Mouse (Mus musculus) midbrain, postnatal 0 days (tissue): ENCODE data around the gene Mdc1. TPM values are rescaled to one million over a fixed set of nuclear protein-coding genes. Genes with fewer than 3 reads are reported as not detected.
A peak's percentile ranks its signal among the peaks of the same experiment; 100 is the strongest.

ENCODE experiments used
- ATAC-seq: fragments of 200-750 bp; cut with Nextera tagmentation; 2 replicates; pipeline ENCODE4 v1.8.0; 2017; ENCODE audit warnings: moderate number of reproducible peaks, mild to moderate bottlenecking, moderate TSS enrichment, moderate library complexity; ENCODE audit not compliant: low FRiP score
- DNase-seq: peaks from one replicate; pipeline ENCODE4 v3.0.0-alpha.2; 2015; ENCODE audit warnings: low spot score
- H3K27ac ChIP-seq: fragments of 300-500 bp; sonication (generic); 2 replicates; pipeline ENCODE4 v1.5.1; 2014; ENCODE audit warnings: low read depth, mild to moderate bottlenecking, low read length, mixed read lengths
- H3K27me3 ChIP-seq: fragments of 300-500 bp; sonication (generic); 2 replicates; pipeline ENCODE4 v1.6.1; 2014; ENCODE audit warnings: low read length, control low read depth, mixed read lengths; ENCODE audit not compliant: insufficient read depth
- H3K36me3 ChIP-seq: fragments of 300-500 bp; sonication (generic); 2 replicates; pipeline ENCODE4 v1.6.1; 2014; ENCODE audit warnings: low read length, control low read depth, mixed read lengths; ENCODE audit not compliant: insufficient read depth
- H3K4me1 ChIP-seq: fragments of 300-500 bp; sonication (generic); 2 replicates; pipeline ENCODE4 v1.6.1; 2014; ENCODE audit warnings: mild to moderate bottlenecking, control low read depth, antibody characterized with exemption, low read length, mixed read lengths; ENCODE audit not compliant: insufficient read depth
- H3K4me2 ChIP-seq: fragments of 300-500 bp; sonication (generic); 2 replicates; pipeline ENCODE4 v1.6.1; 2014; ENCODE audit warnings: low read depth, mild to moderate bottlenecking, low read length, mixed read lengths; ENCODE audit not compliant: poor library complexity, severe bottlenecking
- H3K4me3 ChIP-seq: fragments of 300-500 bp; sonication (generic); 2 replicates; pipeline ENCODE4 v1.5.1; 2014; ENCODE audit warnings: low read depth, mild to moderate bottlenecking, low read length, moderate library complexity
- H3K9ac ChIP-seq: fragments of 300-500 bp; sonication (generic); replicated peaks from 2 replicates; pipeline ENCODE4 v1.6.1; 2014; ENCODE audit warnings: mild to moderate bottlenecking, low read length, moderate library complexity, mixed read lengths; ENCODE audit not compliant: poor library complexity, severe bottlenecking
- H3K9me3 ChIP-seq: fragments of 300-500 bp; sonication (generic); 2 replicates; pipeline ENCODE4 v1.6.1; 2016; ENCODE audit warnings: low read length, control low read depth
- CTCF ChIP-seq: IDR thresholded peaks from 2 replicates; pipeline ENCODE4 v1.5.1; 2016; ENCODE audit warnings: antibody characterized with exemption, mild to moderate bottlenecking
- WGBS: fragments of 180-500 bp; shearing (Covaris S2); extraction: QIAGEN DNeasy Blood & Tissue Kit; methylation state at CpG from one replicate; pipeline ENCODE4 v1.1.7; 2014; 5-methylcytosine and 5-hydroxymethylcytosine counted together
- microRNA-seq: library from miRNA; unstranded; fragments of <30 nt; microRNA quantifications from one replicate; pipeline ENCODE4, GENCODE M21; 2016; ENCODE audit warnings: borderline number of aligned reads
- polyA plus RNA-seq: library from polyadenylated mRNA; unstranded; fragments of >200 nt; fragmentation: Nextera tagmentation; extraction: Ambion mirVana; gene quantifications from 2 replicates; pipeline ENCODE4 v1.2.1, GENCODE M21; 2015
- total RNA-seq: library from RNA; depleted of rRNA; stranded (reverse); fragments of >200 nt; gene quantifications from 2 replicates; pipeline ENCODE4 v1.2.3, GENCODE M21; 2014; rRNA removed

Mdc1 gene
- total and polyA plus RNA-seq, 2 experiments from 2014 or later = 3.7 to 22.6 TPM

DNA sequence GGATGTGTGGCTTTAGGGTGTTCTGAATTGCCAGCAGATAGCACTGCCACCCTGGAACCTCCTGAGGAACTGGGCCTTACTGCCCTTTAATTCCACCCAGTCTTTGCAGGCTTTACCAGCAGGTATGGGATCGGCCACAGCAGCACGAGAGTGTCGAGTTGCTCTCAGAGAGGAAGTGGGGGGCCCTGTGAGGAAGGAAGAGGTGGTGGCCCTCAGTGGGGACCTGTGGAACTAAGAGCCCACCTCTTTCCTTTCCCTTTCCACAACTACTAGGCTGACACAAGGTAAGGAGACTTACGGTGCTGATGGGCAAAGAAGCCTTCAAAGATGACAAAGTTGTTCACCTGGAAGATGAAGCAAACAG is 62.7 kb downstream of the Mdc1 start:
- H3K4me1 ChIP-seq = peaks cover 7% of the 10 kb centered on the region
- no peak overlapping the region for H3K4me3 ChIP-seq
- no peak for TF ChIP-seq CTCF
- H3K9ac ChIP-seq = no peak overlapping the region
- 83% methylated on average over 4 of the region's 4 CpGs for WGBS
- no peak for ATAC-seq
- peaks cover 56% of the 10 kb centered on the region for H3K36me3 ChIP-seq
- no peaks in the 10 kb centered on the region for H3K27me3 ChIP-seq
- H3K9me3 ChIP-seq = no peaks in the 10 kb centered on the region
- no peak overlapping the region for H3K27ac ChIP-seq
- DNase-seq = no peak
- no peak overlapping the region for H3K4me2 ChIP-seq

DNA sequence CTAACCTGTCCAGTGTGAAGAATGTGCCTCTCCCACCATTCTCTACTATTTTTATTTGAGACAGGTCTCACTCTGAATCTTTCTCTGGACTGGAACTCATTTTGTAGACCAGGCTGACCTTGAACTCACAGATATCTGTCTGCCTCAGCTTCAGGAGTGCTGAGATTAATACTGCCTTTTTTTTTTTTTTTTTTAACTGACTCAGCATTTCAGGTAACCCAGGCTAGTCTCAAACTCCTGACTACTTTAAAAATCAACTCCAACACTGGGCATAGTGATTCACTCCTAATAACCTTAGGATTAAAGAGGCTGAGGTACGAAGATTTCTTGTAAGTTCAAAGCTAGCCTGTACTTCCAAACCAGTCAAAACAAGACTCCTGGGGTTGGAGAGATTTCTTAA is 64.3 kb downstream of the Mdc1 start:
- ATAC-seq (no peak), DNase-seq (no peak)
- Histone ChIP-seq H3K9me3 (no peaks in the 10 kb centered on the region), H3K27ac (no peak overlapping the region), H3K4me1 (peaks cover 8% of the 10 kb centered on the region), H3K27me3 (no peaks in the 10 kb centered on the region), H3K4me2 (no peak overlapping the region), H3K4me3 (no peak overlapping the region), H3K9ac (no peak overlapping the region), H3K36me3 (peaks cover 46% of the 10 kb centered on the region)
- WGBS = 100% methylated on average over 1 of the region's 1 CpGs
- no peak for TF ChIP-seq CTCF

DNA sequence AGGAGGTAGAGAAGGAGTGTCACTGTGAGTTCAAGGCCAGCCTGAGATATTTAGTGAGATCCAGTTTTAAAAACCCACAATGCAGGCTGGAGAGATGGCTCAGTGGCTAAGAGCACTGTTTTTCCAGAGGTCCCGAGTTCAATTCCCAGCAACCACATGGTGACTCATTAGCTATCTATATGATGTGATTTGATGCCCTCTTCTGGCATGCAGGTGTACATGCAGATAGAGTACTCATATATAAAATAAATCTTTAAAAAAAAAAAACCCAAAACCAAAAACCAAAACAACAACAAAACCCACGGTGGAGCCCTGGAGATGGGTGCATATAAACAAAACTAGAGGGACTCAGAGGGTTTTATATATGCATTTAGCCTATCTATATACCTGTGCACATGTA is 66.3 kb downstream of the Mdc1 start:
- peak; percentile 40 for TF ChIP-seq CTCF
- H3K9me3 ChIP-seq = no peaks in the 10 kb centered on the region
- no peak for ATAC-seq
- H3K27me3 ChIP-seq = no peaks in the 10 kb centered on the region
- H3K4me3 ChIP-seq = no peak overlapping the region
- H3K36me3 ChIP-seq = peaks cover 30% of the 10 kb centered on the region
- WGBS = 81% methylated on average over 2 of the region's 2 CpGs
- no peak overlapping the region for H3K27ac ChIP-seq
- no peak overlapping the region for H3K4me2 ChIP-seq
- no peak overlapping the region for H3K9ac ChIP-seq
- H3K4me1 ChIP-seq = peaks cover 8% of the 10 kb centered on the region
- no peak for DNase-seq

Small RNAs within 50 kb of the gene (microRNA-seq; reads per million reads assigned to microRNA genes)
- not detected for gene Gm28033

Other genes starting within 250 kb of the Mdc1 start
- gene Sfta2, start 240.0 kb upstream of the Mdc1 start, total RNA-seq = not detected in 2 replicates
- not detected in 2 replicates for gene Sfta2, start 240.0 kb upstream of the Mdc1 start, polyA plus RNA-seq
- not detected in 2 replicates for gene Gm9573, start 214.9 kb upstream of the Mdc1 start, total RNA-seq
- not detected in 2 replicates for gene Gm9573, start 214.9 kb upstream of the Mdc1 start, polyA plus RNA-seq
- gene Mucl3, start 197.8 kb upstream of the Mdc1 start, total RNA-seq = 0.77 TPM in 1 of 2 replicates, not detected in the other
- not detected in 2 replicates for gene Mucl3, start 197.8 kb upstream of the Mdc1 start, polyA plus RNA-seq
- 43.0 and 49.2 TPM in 2 replicates for gene Vars2, start 173.9 kb upstream of the Mdc1 start, total RNA-seq
- 13.8 and 15.9 TPM in 2 replicates for gene Vars2, start 173.9 kb upstream of the Mdc1 start, polyA plus RNA-seq
- 20.6 and 27.7 TPM in 2 replicates for gene Gtf2h4, start 167.8 kb upstream of the Mdc1 start, total RNA-seq
- gene Gtf2h4, start 167.8 kb upstream of the Mdc1 start, polyA plus RNA-seq = 17.8 and 18.4 TPM in 2 replicates
- gene Ddr1, start 136.9 kb upstream of the Mdc1 start, total RNA-seq = 82.8 and 100 TPM in 2 replicates
- 48.5 and 49.3 TPM in 2 replicates for gene Ddr1, start 136.9 kb upstream of the Mdc1 start, polyA plus RNA-seq
- gene Ier3, start 19.8 kb upstream of the Mdc1 start, total RNA-seq = 10.9 and 13.5 TPM in 2 replicates
- gene Ier3, start 19.8 kb upstream of the Mdc1 start, polyA plus RNA-seq = 12.2 and 16.0 TPM in 2 replicates
- gene Flot1, start 18.3 kb upstream of the Mdc1 start, total RNA-seq = 112 and 122 TPM in 2 replicates
- gene Flot1, start 18.3 kb upstream of the Mdc1 start, polyA plus RNA-seq = 124 and 140 TPM in 2 replicates
- gene Tubb5, start 3.2 kb upstream of the Mdc1 start, total RNA-seq = 3,416 and 3,526 TPM in 2 replicates
- 1,872 and 1,886 TPM in 2 replicates for gene Tubb5, start 3.2 kb upstream of the Mdc1 start, polyA plus RNA-seq
- gene Nrm, start 19.8 kb downstream of the Mdc1 start, total RNA-seq = 7.6 and 12.1 TPM in 2 replicates
- gene Nrm, start 19.8 kb downstream of the Mdc1 start, polyA plus RNA-seq = 11.0 and 11.8 TPM in 2 replicates
- gene Ppp1r18, start 24.1 kb downstream of the Mdc1 start, total RNA-seq = 16.2 and 33.0 TPM in 2 replicates
- 14.1 and 14.4 TPM in 2 replicates for gene Ppp1r18, start 24.1 kb downstream of the Mdc1 start, polyA plus RNA-seq
- 26.7 and 27.7 TPM in 2 replicates for gene Dhx16, start 38.3 kb downstream of the Mdc1 start, total RNA-seq
- 23.6 and 25.1 TPM in 2 replicates for gene Dhx16, start 38.3 kb downstream of the Mdc1 start, polyA plus RNA-seq
- 43.5 and 47.7 TPM in 2 replicates for gene 2310061I04Rik, start 55.9 kb downstream of the Mdc1 start, total RNA-seq
- gene 2310061I04Rik, start 55.9 kb downstream of the Mdc1 start, polyA plus RNA-seq = 88.3 and 89.3 TPM in 2 replicates
- 199 and 216 TPM in 2 replicates for gene Atat1, start 68.6 kb downstream of the Mdc1 start, total RNA-seq
- gene Atat1, start 68.6 kb downstream of the Mdc1 start, polyA plus RNA-seq = 326 and 332 TPM in 2 replicates
- gene Mrps18b, start 74.9 kb downstream of the Mdc1 start, total RNA-seq = 37.2 and 46.6 TPM in 2 replicates
- 55.7 and 57.4 TPM in 2 replicates for gene Mrps18b, start 74.9 kb downstream of the Mdc1 start, polyA plus RNA-seq
- 39.3 and 52.8 TPM in 2 replicates for gene Ppp1r10, start 74.9 kb downstream of the Mdc1 start, total RNA-seq
- gene Ppp1r10, start 74.9 kb downstream of the Mdc1 start, polyA plus RNA-seq = 23.0 and 24.8 TPM in 2 replicates
- 61.8 and 67.0 TPM in 2 replicates for gene Abcf1, start 128.2 kb downstream of the Mdc1 start, total RNA-seq
- gene Abcf1, start 128.2 kb downstream of the Mdc1 start, polyA plus RNA-seq = 89.0 and 100 TPM in 2 replicates
- 94.9 and 117 TPM in 2 replicates for gene Gnl1, start 138.3 kb downstream of the Mdc1 start, total RNA-seq
- 80.8 and 82.8 TPM in 2 replicates for gene Gnl1, start 138.3 kb downstream of the Mdc1 start, polyA plus RNA-seq
- gene Prr3, start 138.7 kb downstream of the Mdc1 start, total RNA-seq = 43.9 and 57.8 TPM in 2 replicates
- gene Prr3, start 138.7 kb downstream of the Mdc1 start, polyA plus RNA-seq = 97.0 and 100 TPM in 2 replicates
- gene H2-T24, start 179.0 kb downstream of the Mdc1 start, total RNA-seq = 0.16 and 1.7 TPM in 2 replicates
- gene H2-T24, start 179.0 kb downstream of the Mdc1 start, polyA plus RNA-seq = 5.3 and 7.2 TPM in 2 replicates
- 6.1 and 9.2 TPM in 2 replicates for gene H2-T23, start 191.3 kb downstream of the Mdc1 start, total RNA-seq
- 6.4 and 7.3 TPM in 2 replicates for gene H2-T23, start 191.3 kb downstream of the Mdc1 start, polyA plus RNA-seq
- 11.5 and 11.8 TPM in 2 replicates for gene H2-T22, start 201.2 kb downstream of the Mdc1 start, total RNA-seq
- gene H2-T22, start 201.2 kb downstream of the Mdc1 start, polyA plus RNA-seq = 7.1 and 8.3 TPM in 2 replicates
- gene Gm6034, start 201.4 kb downstream of the Mdc1 start, total RNA-seq = 0.16 TPM in 1 of 2 replicates, not detected in the other
- gene Gm6034, start 201.4 kb downstream of the Mdc1 start, polyA plus RNA-seq = not detected in 2 replicates
- 0.19 TPM in 1 of 2 replicates, not detected in the other for gene Gm11127, start 216.9 kb downstream of the Mdc1 start, total RNA-seq
- gene Gm11127, start 216.9 kb downstream of the Mdc1 start, polyA plus RNA-seq = 0.12 TPM in 1 of 2 replicates, not detected in the other